Mouse (Mus musculus): ENCODE measurements around the gene Fnip2. TPM values are rescaled to one million over a fixed set of nuclear protein-coding genes. Genes with fewer than 3 reads are reported as not detected.

Fnip2 gene
- under 1 TPM in 1 of 2 experiments, not detected in 1; 0.32 TPM for total RNA-seq (2023)

GRCm38 (mm10) chr3:79567703-79568362 lies at the start of gene Fnip2:
Gene Fnip2, minus strand, starts transcription at chr3:79567796.

GRCm38 (mm10) chr3:79590863-79591792 lies 23.5 kb upstream of the Fnip2 start, which contains the start of gene Ppid:
Gene Ppid, plus strand, starts transcription at chr3:79591342.

Other genes with a start within 250 kb of the Fnip2 start
- gene Gm17359, start 231.1 kb downstream of the Fnip2 start, total RNA-seq (2023) = not detected
- 10 to 100 TPM; 46.1 to 49.0 TPM for gene Ppid, start 23.5 kb upstream of the Fnip2 start, total RNA-seq (2023)
- gene 4930579G24Rik, start 61.3 kb upstream of the Fnip2 start, total RNA-seq (2023) = 1 to 10 TPM; 2.7 to 3.1 TPM
- 10 to 100 TPM; 23.4 to 24.0 TPM for gene Etfdh, start 61.7 kb upstream of the Fnip2 start, total RNA-seq (2023)
- gene Rxfp1, start 170.1 kb upstream of the Fnip2 start, total RNA-seq (2023) = 1 to 10 TPM in 1 of 2 experiments, under 1 TPM in 1; 0.62 to 1.8 TPM